Mouse (Mus musculus): Measurements from ENCODE around the gene Mcrs1.
"Not testable (repeated sequence)": the region's sequence is repeated elsewhere in the genome, so short reads cannot be mapped to it uniquely, and the experiment has no call there.

Mcrs1 gene

GRCm38 (mm10) chr15:99251626-99252380 is at the start of gene Mcrs1:
Gene Mcrs1 (minus strand): TSS chr15:99251961.
- peak; percentile 86 for ATAC-seq (ENCODE audit: insufficient number of reproducible peaks, low FRiP score, low TSS enrichment)

GRCm38 (mm10) chr15:99296213-99296612 is 44.5 kb upstream of the Mcrs1 start:
- no peak for ATAC-seq (ENCODE audit: insufficient number of reproducible peaks, low FRiP score, low TSS enrichment)

GRCm38 (mm10) chr15:99295484-99295981 is 43.8 kb upstream of the Mcrs1 start, which contains the start of gene Fam186b:
Gene Fam186b (minus strand): TSS chr15:99295888.
- ATAC-seq (ENCODE audit: insufficient number of reproducible peaks, low FRiP score, low TSS enrichment): 0 out of 2 replicates have a peak, but pooled peaks have one; percentile 46

GRCm38 (mm10) chr15:99294813-99295374 is 43.1 kb upstream of the Mcrs1 start, which contains the start of gene Prpf40b:
Gene Prpf40b (plus strand): TSS chr15:99295087.
- peak; percentile 89 for ATAC-seq (ENCODE audit: insufficient number of reproducible peaks, low FRiP score, low TSS enrichment)

GRCm38 (mm10) chr15:99294287-99294686 is 42.5 kb upstream of the Mcrs1 start:
- no peak for ATAC-seq (ENCODE audit: insufficient number of reproducible peaks, low FRiP score, low TSS enrichment)

GRCm38 (mm10) chr15:99290586-99290985 is 38.8 kb upstream of the Mcrs1 start:
- no peak for ATAC-seq (ENCODE audit: insufficient number of reproducible peaks, low FRiP score, low TSS enrichment)

GRCm38 (mm10) chr15:99285189-99285535 is 33.4 kb upstream of the Mcrs1 start:
- ATAC-seq (ENCODE audit: insufficient number of reproducible peaks, low FRiP score, low TSS enrichment): no peak

- ATAC-seq (ENCODE audit: insufficient number of reproducible peaks, low FRiP score, low TSS enrichment): no peak
These were observed 32.9 kb upstream of the Mcrs1 start for GRCm38 (mm10) chr15:99284527-99285188.

- ATAC-seq (ENCODE audit: insufficient number of reproducible peaks, low FRiP score, low TSS enrichment): no peak
These were observed 31.7 kb upstream of the Mcrs1 start for GRCm38 (mm10) chr15:99283456-99283855.

GRCm38 (mm10) chr15:99278271-99278670 is 26.5 kb upstream of the Mcrs1 start:
- ATAC-seq (ENCODE audit: insufficient number of reproducible peaks, low FRiP score, low TSS enrichment): no peak

GRCm38 (mm10) chr15:99276095-99276494 is 24.3 kb upstream of the Mcrs1 start:
- no peak for ATAC-seq (ENCODE audit: insufficient number of reproducible peaks, low FRiP score, low TSS enrichment)

GRCm38 (mm10) chr15:99265679-99266078 is 13.9 kb upstream of the Mcrs1 start:
- peak; percentile 70; the same call in 1 of the 2 replicates for ATAC-seq (ENCODE audit: insufficient number of reproducible peaks, low FRiP score, low TSS enrichment)

- ATAC-seq (ENCODE audit: insufficient number of reproducible peaks, low FRiP score, low TSS enrichment): no peak
These were observed 12.6 kb upstream of the Mcrs1 start for GRCm38 (mm10) chr15:99264363-99264762.

- no peak for ATAC-seq (ENCODE audit: insufficient number of reproducible peaks, low FRiP score, low TSS enrichment)
These were observed 10.9 kb upstream of the Mcrs1 start for GRCm38 (mm10) chr15:99262702-99263101.

- no peak for ATAC-seq (ENCODE audit: insufficient number of reproducible peaks, low FRiP score, low TSS enrichment)
These were observed 8.0 kb upstream of the Mcrs1 start for GRCm38 (mm10) chr15:99259730-99260252.

- no peak for ATAC-seq (ENCODE audit: insufficient number of reproducible peaks, low FRiP score, low TSS enrichment)
These were observed 7.5 kb upstream of the Mcrs1 start for GRCm38 (mm10) chr15:99259167-99259729.

GRCm38 (mm10) chr15:99255241-99255749 is 3.5 kb upstream of the Mcrs1 start:
- ATAC-seq (ENCODE audit: insufficient number of reproducible peaks, low FRiP score, low TSS enrichment): no peak

- ATAC-seq (ENCODE audit: insufficient number of reproducible peaks, low FRiP score, low TSS enrichment): no peak
These were observed 2.8 kb upstream of the Mcrs1 start for GRCm38 (mm10) chr15:99254477-99255005.

- ATAC-seq (ENCODE audit: insufficient number of reproducible peaks, low FRiP score, low TSS enrichment): no peak
These were observed 2.0 kb upstream of the Mcrs1 start for GRCm38 (mm10) chr15:99253772-99254171.

GRCm38 (mm10) chr15:99253175-99253479 is 1.4 kb upstream of the Mcrs1 start:
- ATAC-seq (ENCODE audit: insufficient number of reproducible peaks, low FRiP score, low TSS enrichment): not testable (repeated sequence)
